Mouse (Mus musculus): ENCODE measurements around the gene Msantd3.

The Msantd3 gene

DNA sequence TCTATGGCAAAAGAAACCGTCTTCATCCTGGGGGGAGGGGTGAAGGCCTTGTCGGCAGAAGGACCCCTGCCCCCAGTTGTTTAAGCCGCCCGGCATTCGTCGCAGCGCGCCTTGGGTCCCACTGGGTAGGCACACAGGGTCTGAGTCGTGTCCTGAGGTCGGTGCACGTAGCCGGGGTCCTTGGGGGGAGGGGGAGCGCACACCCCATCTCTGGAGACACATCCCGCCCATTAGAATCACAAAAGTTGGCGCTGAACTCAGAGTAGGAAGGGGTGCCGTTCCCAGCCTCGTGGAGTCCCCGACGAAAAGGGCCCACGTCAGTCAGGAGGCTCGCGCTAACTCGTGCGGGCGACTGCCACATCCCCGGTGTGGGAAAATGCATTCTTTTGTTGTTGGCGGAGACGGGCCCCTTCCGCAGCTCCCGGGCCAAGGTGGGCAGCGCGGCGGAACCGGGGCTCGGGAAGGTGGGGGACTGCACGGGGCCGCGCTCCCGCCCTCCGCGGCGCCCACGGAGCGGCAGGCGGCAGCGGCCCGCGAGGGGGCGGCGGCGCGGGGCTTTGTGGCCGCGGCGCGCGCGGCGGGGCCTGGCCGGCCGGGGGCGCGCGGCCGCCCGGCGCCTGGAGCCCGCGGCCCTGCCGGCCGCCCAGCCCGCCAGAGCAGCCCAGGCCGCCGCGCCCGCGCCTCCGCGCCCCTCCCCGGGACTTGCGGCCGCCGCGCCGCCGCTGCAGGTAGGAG lies at the start of gene Msantd3:
TSS of gene Msantd3 (plus strand) at position 95 of the 735 bp plus-strand sequence.
- peak; percentile 57 for DNase-seq (ENCODE audit: low read depth, low spot score)

DNA sequence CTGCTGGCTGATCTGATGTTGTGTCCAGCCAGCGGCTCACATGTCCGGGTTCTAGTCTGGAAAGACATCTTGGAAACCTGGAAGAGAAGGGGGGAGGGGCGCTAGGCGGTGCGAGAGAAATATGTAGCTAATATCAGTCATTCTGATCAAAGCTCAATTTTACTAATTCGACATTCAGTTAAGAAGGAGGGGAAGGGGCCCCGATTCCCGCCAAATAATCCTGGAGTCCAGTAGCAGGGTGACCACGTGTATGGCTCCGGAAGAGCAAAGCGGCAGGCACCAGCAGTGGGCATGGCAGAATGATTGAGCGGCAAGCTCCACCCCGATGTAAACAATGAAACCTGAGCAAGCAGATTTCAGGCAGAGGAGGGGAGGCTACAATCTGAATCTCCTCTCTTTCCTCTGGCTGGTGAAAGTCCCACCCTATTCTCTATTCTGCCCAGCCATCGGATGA lies 48.4 kb upstream of the Msantd3 start:
- DNase-seq (ENCODE audit: low read depth, low spot score): no peak

DNA sequence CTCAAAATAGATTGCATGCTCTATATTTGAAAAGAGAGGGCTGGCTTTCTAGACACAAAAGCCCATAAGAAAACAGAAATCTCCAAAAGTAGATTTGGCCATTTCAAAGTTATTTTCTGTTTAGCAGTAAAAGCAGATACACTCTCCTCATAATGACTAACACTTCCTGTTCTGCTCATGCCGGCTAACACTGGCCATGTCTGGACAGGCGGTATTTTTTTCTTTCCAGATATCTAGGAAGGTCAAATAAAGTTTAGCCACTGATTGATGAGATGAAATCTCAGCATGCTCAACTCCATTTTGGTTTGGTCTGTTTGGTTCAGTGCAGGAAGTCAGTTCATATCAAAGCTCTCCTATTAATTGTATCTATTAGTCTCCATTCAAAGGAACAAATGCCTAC lies 47.2 kb upstream of the Msantd3 start:
- no peak for DNase-seq (ENCODE audit: low read depth, low spot score)

DNA sequence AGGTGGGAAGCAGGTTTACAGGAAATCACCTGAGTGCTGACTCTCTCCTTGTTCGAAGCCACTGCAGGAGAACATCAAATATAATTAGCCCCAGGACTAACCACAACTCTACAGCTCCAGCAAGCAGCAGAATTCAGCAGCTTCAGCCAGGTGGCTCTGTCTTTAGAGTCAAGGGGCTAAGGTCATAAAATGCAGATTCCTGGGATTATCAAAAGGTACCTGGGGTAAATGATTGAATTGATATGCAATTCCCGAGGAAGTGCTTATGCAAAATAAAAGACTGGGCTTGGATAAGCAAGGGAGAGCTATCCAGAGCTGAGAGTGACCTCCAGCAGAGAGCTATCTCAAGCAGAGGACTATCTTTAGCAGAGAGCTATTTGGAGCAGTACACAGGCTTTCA lies 28.9 kb upstream of the Msantd3 start:
- no peak for DNase-seq (ENCODE audit: low read depth, low spot score)

DNA sequence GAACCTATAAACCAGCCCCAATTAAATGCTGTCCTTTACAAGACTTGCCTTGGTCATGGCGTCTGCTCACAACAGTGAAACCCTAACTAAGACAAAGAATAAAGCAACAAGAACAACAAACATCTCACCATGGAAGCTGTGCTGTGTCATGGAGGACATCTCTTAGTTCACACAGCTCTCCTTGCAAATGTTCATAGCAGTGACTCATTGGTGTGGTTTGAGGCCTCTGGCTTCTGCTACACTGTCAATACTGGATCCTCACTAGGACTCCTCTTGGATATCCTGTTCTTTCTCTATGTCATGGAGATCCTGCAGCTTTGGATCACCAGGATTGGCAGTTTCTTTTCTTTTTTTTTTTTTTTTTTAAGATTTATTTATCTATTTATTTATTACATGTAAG lies 10.2 kb upstream of the Msantd3 start:
- no peak for DNase-seq (ENCODE audit: low read depth, low spot score)

DNA sequence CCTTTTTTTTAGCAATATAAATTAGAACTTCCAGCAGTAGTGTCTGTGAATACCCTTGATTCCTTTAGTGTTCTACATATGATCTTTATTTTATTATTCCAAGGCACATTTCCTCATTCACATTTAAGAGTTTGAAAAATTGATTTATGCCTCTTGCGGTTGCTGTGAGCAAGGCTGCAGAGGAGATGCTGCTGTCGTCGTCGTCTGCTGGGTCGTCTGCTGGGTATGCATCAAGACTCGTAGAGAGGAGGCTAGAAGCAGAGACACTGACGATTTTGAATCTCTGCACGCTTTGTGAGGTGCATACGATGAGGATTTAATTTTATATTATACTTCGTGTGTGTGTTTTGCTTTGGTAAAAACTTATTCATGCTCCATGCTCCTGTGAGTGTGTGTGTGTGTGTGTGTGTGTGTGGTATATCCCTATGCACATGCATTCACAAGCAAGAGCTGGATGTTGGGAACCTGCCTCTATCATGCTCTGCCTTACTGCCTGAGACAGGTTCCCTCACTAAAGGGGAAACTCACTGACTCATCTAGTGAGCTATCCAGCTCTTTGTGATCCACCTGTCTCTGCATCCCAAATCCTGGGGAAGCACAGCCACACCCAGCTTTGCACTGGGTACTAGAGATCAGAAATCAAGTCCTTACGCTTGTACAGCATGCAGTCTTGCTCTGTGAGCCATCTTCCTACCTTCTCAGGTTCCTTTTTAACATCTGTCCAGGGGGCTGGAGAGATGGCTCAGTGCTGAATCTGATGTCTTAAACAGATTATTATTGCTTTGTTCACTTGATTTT lies 7.7 kb upstream of the Msantd3 start:
- no peak for DNase-seq (ENCODE audit: low read depth, low spot score)

DNA sequence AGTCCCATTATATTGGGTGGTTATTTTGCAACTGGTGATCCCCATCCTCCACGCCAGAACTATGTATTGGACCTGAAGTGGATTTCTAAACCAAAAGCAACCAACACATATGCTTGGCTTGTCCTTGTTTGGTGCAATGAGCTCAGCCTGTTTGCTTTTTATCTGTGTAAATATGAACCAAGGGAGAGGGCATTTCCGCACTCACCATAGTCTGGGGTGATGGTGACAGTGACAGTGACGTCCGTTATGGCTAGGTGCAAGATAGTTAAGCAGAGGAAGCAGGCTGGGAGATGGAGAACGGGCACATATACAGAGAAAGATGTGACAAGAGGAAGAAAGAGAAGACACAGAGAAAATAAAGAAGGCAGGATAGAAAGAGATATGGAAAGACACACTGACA lies 3.5 kb upstream of the Msantd3 start:
- DNase-seq (ENCODE audit: low read depth, low spot score): no peak

DNA sequence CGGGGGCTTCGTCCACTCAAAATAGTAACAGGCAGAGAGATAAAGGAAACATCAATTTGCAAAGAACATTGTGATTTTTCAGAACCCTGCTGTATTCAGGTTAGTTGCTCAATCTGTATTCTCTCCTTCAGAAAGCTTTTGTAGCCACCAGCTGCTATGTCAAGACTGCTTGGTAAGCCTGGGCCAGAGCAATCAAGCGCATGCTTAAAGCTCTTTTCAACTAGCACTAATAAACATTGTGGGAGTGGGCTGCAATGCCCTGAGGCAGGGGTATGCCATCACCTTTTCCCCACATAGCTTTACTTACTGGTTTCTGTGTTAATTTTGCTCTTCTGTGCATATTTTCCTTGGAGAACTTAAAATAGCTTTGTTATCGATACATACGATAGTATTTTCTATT lies 2.7 kb upstream of the Msantd3 start:
- no peak for DNase-seq (ENCODE audit: low read depth, low spot score)

DNA sequence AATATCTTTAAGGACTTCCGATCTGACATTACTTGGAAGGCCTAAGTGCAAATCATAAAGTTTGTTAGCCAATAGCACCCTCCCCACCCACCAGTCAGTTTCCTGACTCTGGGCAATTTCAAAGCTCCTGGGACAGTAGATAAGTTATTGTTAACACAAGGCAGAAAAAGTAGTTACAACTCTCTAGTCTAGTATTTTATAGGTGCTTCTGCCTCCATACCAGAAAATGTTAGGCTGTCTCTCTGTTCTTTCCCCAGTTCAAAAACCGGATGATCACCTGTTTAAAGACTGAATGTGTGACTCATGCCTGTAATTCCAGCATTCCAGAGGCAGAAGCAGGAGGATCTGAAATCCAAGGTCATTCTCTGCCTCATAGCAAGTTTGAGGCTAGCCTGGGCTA lies 1.2 kb upstream of the Msantd3 start:
- DNase-seq (ENCODE audit: low read depth, low spot score): no peak

DNA sequence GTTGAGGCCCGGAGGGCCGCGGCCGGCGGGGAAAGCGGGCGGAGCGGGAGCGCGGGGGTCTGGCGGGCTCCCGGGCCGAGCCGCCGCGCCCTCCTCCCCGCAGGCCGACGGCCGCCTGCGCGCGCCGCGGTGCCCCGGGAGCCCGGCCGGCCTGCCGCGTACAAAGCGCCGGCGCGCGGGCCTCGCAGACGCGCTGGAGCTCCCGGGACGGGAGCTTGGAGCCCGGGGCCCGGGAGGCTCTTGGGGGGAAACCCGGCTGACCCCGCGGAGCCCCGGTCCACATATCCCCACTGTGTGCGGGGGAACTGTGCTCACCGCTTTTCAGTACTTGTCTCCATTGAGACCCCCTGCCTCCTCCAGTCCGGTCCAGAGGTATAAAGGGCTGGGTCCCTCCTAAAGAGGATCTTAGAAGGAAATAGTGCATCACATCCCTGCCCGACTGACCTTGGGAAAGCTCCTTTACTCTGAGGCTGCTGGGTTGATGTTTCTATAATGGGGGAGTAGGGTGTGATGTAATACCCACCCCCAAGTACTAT lies 909 bp downstream of the Msantd3 start:
- DNase-seq (ENCODE audit: low read depth, low spot score): peak; percentile 62

DNA sequence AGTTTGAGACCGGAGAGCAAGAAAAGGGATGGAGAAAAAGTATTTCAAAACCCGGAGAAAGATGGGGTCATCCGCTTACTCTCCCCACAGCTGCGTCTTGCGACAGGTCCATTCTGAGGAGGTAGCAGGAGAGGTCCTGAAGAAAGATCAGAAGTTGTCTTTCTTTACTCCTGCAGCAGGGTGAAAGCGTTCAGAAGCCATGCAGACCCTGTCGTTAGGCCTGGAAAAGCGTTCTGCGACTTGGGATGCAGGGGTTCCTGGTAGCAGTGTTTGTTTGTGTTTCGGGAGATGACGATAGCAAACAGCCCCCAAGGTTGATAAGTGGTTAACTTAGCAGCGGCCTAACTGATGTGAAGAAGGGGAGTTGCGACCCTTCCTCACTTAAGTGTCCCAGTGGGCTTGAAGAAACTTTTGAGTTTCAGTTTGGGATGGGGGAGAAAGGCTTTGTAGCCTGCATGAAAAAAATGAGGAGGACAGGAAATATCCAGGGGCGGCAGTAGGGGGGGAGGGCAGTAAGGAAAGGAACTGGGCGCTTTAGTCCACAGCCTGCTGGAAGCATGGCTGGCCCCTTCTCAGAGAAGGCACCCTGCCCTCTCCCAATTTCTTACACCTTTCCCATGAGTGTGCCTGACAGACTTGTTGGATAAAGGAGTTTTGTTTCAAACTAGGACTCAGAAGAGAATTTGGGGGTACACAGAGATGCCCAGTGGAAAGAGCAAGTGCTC lies 2.0 kb downstream of the Msantd3 start:
- no peak for DNase-seq (ENCODE audit: low read depth, low spot score)

DNA sequence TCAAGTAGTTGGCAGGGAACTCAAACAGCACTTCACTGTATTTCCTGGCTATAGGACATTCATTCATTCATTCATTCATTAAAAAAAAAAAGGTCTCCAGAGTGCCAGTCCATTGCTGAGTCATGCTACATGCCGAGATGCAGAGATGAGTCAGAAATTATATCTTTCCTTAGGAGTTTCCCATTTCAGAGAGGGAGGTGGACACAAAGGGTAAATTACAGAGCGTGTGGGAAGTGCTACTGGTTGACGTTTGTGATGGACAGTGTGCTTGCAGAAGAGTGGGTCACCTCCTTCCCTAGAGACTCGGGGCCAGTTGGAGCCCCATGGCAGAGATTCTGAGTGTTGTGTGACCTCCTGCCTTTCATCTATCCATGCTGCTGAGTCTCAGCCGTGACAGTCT lies 2.6 kb downstream of the Msantd3 start:
- peak; percentile 68 for DNase-seq (ENCODE audit: low read depth, low spot score)

DNA sequence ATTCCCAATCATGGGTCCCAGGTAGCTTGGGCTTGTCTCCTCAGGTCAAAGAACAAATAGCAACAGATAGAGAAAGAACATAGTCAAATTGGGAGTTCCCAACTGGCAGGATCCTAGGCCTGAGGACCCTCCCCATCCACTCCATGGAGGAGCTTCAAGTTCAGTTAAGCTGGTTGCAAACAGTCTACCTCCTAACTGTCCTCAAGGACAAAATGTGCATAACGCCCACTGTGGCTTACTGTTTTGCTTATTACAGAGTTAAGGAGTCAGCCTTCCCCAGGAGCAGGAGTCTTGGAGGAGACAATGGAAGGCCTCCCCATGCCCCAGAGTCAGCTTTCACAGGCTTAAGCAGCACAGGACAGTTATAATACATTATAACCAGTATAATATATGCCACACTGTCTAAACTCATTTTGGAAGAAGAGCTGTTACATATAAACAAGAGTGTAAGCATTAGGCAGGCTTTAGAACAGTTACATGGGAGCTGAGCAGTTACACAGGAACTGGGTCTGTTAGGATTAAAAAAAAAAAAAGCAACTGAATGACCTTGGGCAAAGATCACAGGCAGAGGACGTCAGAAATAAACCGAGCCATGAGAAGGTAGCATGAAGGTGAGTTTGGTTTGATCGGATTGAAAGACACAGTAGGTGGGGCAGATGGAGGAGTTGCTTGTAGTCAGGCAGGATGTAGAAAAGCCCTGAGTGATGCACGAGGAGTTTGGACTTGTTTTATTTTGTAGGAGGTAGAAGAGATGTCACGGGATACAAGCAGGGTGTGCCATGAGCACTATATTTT lies 3.5 kb downstream of the Msantd3 start:
- no peak for DNase-seq (ENCODE audit: low read depth, low spot score)

DNA sequence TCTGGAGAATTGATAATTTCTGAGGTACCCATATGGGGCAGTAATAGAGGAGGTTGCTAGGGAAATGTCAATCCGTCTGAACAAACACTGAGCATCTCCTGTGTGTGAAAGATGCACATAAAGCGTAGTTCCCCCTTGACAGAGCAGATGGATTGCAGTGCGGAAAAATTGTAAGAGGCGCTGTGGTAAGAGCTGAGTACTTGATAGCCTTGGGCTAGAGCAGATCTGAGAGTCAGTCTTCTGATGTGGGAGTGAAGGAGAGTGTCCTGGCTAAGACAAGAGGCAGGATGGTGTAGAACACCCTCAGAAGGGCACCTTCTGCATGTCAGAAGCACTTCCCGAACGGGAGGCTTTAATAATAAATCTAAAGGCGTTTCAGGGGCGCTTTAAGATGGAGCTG lies 4.4 kb downstream of the Msantd3 start:
- DNase-seq (ENCODE audit: low read depth, low spot score): no peak

DNA sequence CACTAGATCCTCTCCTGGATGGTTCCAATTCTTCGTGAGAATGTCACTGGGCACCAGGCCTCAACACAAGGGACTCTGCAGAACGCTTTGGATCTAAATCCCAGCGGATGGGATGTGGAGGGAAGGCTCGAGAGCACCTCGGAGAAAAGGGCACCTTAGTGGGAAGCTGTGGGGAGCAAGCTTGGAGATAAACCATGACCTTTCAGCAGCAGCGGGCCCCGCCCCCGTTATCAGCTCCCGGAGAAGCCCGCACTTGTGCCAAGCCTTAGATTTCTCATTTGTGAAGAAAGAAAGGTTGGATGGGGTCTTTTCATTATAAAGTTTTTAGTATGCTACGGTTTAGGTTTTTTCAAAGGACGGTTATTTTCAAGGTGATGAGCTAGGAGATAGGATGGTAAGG lies 6.2 kb downstream of the Msantd3 start:
- no peak for DNase-seq (ENCODE audit: low read depth, low spot score)

DNA sequence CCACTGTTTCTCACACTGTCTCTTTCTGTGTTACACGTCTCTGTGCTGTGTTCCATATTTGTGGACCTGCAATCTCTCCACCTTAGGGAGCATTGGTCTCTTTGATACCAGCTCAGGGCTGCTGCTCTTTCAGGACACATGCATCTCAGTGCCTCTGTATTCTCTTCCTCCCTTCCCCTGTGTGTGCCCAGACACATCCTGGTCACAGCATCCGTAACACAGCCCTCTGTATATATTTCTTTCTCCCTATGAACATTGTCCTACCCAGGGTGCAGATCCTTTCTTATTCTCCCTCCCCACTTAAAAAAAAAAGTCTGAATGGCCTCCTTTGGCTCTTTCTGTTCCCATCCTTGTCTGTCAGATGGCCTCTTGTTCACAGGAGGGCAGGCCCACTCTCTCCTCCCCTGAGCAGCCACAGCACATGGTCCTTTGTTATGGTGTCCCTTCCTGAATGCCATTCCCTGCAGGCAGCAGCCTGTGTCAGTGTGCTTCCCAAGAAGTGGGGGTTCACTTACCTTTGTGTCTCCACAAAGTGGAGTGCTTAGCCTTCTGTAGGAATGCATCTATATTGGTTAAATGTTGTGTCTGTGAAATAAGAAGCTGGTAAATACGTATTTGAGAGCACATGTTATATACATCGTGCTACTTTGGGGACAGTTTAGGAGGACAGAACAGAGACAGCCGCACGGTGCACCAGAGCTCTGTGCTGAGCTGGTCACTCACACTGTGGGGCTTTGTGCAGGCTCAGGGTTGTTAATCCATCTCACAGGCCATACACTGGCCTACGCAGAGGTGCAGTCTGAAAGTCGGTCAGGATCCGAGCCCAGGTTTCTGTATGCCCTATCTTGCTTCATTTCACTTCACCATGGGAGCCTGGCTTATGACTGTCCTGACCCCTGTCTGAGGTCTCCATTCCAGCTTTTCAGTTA lies 7.1 kb downstream of the Msantd3 start:
- no peak for DNase-seq (ENCODE audit: low read depth, low spot score)

DNA sequence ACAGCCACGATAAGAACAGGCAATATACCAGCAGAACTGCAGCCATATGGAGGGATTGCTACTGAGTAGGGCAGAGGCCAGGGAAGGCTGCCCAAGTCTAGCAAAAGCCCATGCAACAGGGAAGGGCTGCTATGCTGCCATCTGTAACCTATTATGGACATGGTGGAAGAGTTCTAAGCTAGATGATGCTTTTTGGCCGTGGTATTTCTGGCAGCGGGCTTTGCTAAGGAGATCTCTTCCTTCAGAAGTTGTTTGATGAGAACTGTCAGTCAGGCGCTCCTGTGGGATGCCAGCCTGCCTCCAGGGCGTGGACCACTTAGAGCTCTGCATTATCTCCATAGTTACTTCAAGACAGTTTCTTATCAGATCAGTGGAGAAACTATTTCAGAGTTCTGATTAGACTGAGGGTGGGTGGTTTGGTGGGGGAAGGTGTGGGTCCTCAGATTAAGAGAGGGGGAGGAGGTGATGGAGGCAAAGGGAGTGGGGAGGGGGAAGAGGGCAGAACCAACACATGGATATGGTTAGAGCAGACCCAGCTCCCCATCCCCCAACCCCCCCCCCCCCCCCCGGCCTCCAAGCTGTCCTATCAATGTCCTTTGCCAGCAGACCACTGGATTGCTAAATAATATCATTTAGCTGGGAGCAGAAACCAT lies 8.8 kb downstream of the Msantd3 start:
- DNase-seq (ENCODE audit: low read depth, low spot score): peak; percentile 60

DNA sequence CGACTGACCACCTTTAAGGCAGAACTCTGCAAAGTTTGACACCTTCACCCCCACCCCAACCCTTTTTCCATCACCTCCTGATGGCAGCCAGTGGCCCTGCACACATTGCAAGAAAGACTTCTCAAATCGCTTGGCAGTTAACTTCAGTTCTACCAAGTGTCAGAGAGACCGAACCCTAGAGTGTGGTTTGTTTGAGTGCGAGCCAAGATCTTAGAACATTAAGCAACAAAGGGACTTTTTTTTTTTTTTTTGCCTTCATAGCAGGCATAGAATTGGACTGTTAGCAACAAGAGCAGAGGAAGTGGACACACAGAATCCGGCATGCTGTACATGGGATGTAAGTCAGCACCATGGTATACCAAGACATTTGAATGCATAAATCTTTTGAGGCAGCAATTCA lies 9.9 kb downstream of the Msantd3 start:
- no peak for DNase-seq (ENCODE audit: low read depth, low spot score)

DNA sequence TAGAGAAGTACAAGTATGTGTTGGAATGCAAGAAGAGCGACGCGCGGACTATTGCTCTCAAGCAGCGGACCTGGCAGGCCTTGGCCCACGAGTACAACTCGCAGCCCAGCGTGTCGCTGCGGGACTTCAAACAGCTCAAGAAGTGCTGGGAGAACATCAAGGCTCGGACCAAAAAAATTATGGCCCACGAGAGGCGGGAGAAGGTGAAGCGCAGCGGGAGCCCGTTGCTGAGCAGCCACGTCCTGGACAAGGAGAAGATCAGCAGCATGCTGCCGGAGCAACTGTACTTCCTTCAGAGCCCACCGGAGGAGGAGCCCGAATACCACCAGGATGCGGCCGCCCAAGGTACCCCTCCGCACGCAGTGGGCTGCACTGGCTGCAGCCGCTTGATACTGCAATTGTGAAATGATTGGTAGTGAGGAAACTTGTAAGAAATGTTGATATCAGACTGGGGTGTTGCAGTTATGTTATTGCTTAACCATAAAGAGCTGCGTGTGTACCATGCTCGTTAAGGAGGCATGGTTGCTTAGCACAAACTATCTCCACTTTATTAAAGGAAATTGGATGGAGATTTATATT lies 12.8 kb downstream of the Msantd3 start:
- no peak for DNase-seq (ENCODE audit: low read depth, low spot score)
